Mouse (Mus musculus): ENCODE measurements at regions not wholly inside any gene's neighbourhood (a gene's known extent, or its start where the extent isn't known, plus 50 kb on each side); places are given as distances from the start of the nearest gene placed in this dataset.

DNA sequence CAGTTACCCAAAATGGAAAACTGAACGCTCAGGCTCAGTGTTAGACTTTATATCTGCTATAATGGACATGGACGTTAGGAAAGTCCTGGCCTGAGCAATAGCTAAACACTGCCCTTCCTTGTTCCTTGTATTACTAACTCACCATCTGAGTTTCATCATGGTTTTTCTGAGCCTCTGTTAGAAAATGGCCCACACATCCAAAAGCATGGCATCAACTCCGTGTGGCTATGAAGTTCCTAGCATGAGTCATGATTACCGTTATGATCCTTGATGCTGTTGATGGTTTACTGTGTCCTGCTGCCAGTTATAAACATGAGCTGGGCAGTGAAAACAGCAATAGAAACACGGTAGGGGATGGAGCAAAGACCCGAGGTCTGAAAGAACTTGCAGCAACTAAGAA, 318.4 kb upstream of the Tenm4 start:
- Histone ChIP-seq H3K27ac (ENCODE audit: control insufficient read depth, low read depth, low read length) (no peak overlapping the region), H3K27me3 (ENCODE audit: control insufficient read depth in 1 of 2, insufficient read depth in 2 of 2, low read length in 2 of 2) (no peaks in the 10 kb centered on the region), H3K4me1 (ENCODE audit: control insufficient read depth in 1 of 2, insufficient read depth in 2 of 2, low read length in 2 of 2) (no peaks in the 10 kb centered on the region), H3K36me3 (ENCODE audit: control insufficient read depth in 1 of 2, insufficient read depth in 2 of 2, low read length in 2 of 2) (no peaks in the 10 kb centered on the region), H3K9me3 (replicated peaks; ENCODE audit: insufficient read depth, low read length) (no peaks in the 10 kb centered on the region), H3K79me2 (ENCODE audit: control insufficient read depth, insufficient read depth, low read length, poor library complexity) (no peaks in the 10 kb centered on the region), H3K9ac (ENCODE audit: control insufficient read depth, low read depth, low read length, poor library complexity, severe bottlenecking) (no peak overlapping the region), H3K4me3 (ENCODE audit: control insufficient read depth in 1 of 2, insufficient read depth in 1 of 2, low read depth in 2 of 2, low read length in 2 of 2) (no peak overlapping the region)
- DNase-seq (ENCODE audit: low read depth, low spot score) = no peak
- TF ChIP-seq JUND (IDR thresholded peaks at IDR 0.05; ENCODE audit: low read depth, low read length) (no peak), MAFK (IDR thresholded peaks at IDR 0.05; ENCODE audit: borderline replicate concordance, low read depth, low read length) (no peak), POLR2AphosphoS5 (IDR thresholded peaks at IDR 0.05; ENCODE audit: borderline replicate concordance, low read depth, low read length) (no peak), POLR2AphosphoS2 (IDR thresholded peaks at IDR 0.05; ENCODE audit: low read length) (no peak), GABPA (IDR thresholded peaks at IDR 0.05; ENCODE audit: low read depth, low read length) (no peak), CTCF (IDR thresholded peaks at IDR 0.05 in 2 of 3, conservative IDR thresholded peaks at IDR 0.05 in 1 of 3; ENCODE audit: control insufficient read depth in 1 of 3, insufficient read depth in 1 of 3, low read depth in 2 of 3, low read length in 3 of 3, poor library complexity in 1 of 3, severe bottlenecking in 1 of 3) (no peak), NRF1 (IDR thresholded peaks at IDR 0.05; ENCODE audit: insufficient read depth, low read depth, low read length, poor library complexity, severe bottlenecking) (no peak), USF2 (IDR thresholded peaks at IDR 0.05; ENCODE audit: borderline replicate concordance in 1 of 2, insufficient read depth in 1 of 2, low read depth in 1 of 2, low read length in 2 of 2) (no peak), NELFE (IDR thresholded peaks at IDR 0.05; ENCODE audit: low read depth, low read length) (no peak), HCFC1 (IDR thresholded peaks at IDR 0.05; ENCODE audit: low read depth, low read length) (no peak)

- no peak for TF ChIP-seq MAX (IDR thresholded peaks at IDR 0.05; ENCODE audit: low read length)
- no peak for TF ChIP-seq ELF1 (IDR thresholded peaks at IDR 0.05; ENCODE audit: low read depth, low read length)
- no peak for TF ChIP-seq MAZ (IDR thresholded peaks at IDR 0.05; ENCODE audit: low read depth, low read length)
- TF ChIP-seq USF2 (IDR thresholded peaks at IDR 0.05; ENCODE audit: borderline replicate concordance in 1 of 2, insufficient read depth in 1 of 2, low read depth in 1 of 2, low read length in 2 of 2) = no peak
- TF ChIP-seq USF1 (IDR thresholded peaks at IDR 0.05; ENCODE audit: low read depth, low read length) = no peak
- TF ChIP-seq HCFC1 (IDR thresholded peaks at IDR 0.05; ENCODE audit: low read depth, low read length) = no peak
- no peak for TF ChIP-seq NRF1 (IDR thresholded peaks at IDR 0.05; ENCODE audit: insufficient read depth, low read depth, low read length, poor library complexity, severe bottlenecking)
- TF ChIP-seq MYB (IDR thresholded peaks at IDR 0.05; ENCODE audit: low read depth, low read length) = no peak
- no peak for TF ChIP-seq ZMIZ1 (IDR thresholded peaks at IDR 0.05; ENCODE audit: low read depth, low read length)
- TF ChIP-seq JUND (IDR thresholded peaks at IDR 0.05; ENCODE audit: low read depth, low read length) = no peak
- TF ChIP-seq NELFE (IDR thresholded peaks at IDR 0.05; ENCODE audit: low read depth, low read length) = no peak
- no peak for TF ChIP-seq POLR2AphosphoS5 (IDR thresholded peaks at IDR 0.05; ENCODE audit: borderline replicate concordance, low read depth, low read length)
- no peak for TF ChIP-seq RAD21 (IDR thresholded peaks at IDR 0.05; ENCODE audit: low read depth, low read length)
- no peak for TF ChIP-seq SIN3A (IDR thresholded peaks at IDR 0.05; ENCODE audit: low read length)
- TF ChIP-seq GABPA (IDR thresholded peaks at IDR 0.05; ENCODE audit: low read depth, low read length) = no peak
- no peak for TF ChIP-seq ZC3H11A (IDR thresholded peaks at IDR 0.05; ENCODE audit: low read depth, low read length)
- TF ChIP-seq ZNF384 (IDR thresholded peaks at IDR 0.05; ENCODE audit: low read depth, low read length) = no peak
- no peaks in the 10 kb centered on the region for H3K4me1 ChIP-seq (ENCODE audit: control insufficient read depth in 1 of 2, insufficient read depth in 2 of 2, low read length in 2 of 2)
- H3K9ac ChIP-seq (ENCODE audit: control insufficient read depth, low read depth, low read length, poor library complexity, severe bottlenecking) = no peak overlapping the region
- no peak overlapping the region for H3K27ac ChIP-seq (ENCODE audit: control insufficient read depth, low read depth, low read length)
- no peaks in the 10 kb centered on the region for H3K36me3 ChIP-seq (ENCODE audit: control insufficient read depth in 1 of 2, insufficient read depth in 2 of 2, low read length in 2 of 2)
- no peak overlapping the region for H3K4me3 ChIP-seq (ENCODE audit: control insufficient read depth in 1 of 2, insufficient read depth in 1 of 2, low read depth in 2 of 2, low read length in 2 of 2)
- H3K9me3 ChIP-seq (replicated peaks; ENCODE audit: insufficient read depth, low read length) = no peaks in the 10 kb centered on the region
- H3K79me2 ChIP-seq (ENCODE audit: control insufficient read depth, insufficient read depth, low read length, poor library complexity) = no peaks in the 10 kb centered on the region
- no peaks in the 10 kb centered on the region for H3K27me3 ChIP-seq (ENCODE audit: control insufficient read depth in 1 of 2, insufficient read depth in 2 of 2, low read length in 2 of 2)
- DNase-seq (ENCODE audit: low read depth, low spot score) = no peak
Observed at GRCm38 (mm10) chr7:95853225-95853812, 317.7 kb upstream of the Tenm4 start.
